Comparison of ENCODE assay signal across 11 mouse cellular contexts in genomic region chr12:92927591-92927990, GRCm38 (mm10).
"Had no signal": no experiment of that assay in that cellular context is flagged by ENCODE, and none has a peak within 500 bp of the region (broad histone marks: within the 10 kb centered on the region; RNA-seq: fewer than 3 reads in every experiment).

No protein-coding gene starts in this region.

- H3K36me3 ChIP-seq: kidney, embryonic 15.5 days; limb, embryonic 13.5 days; liver, embryonic 15.5 days; lung, embryonic 15.5 days; neural tube, embryonic 12.5 days had no signal

- H3K4me2 ChIP-seq: kidney, embryonic 15.5 days; limb, embryonic 13.5 days; liver, embryonic 15.5 days; lung, embryonic 15.5 days; neural tube, embryonic 12.5 days had no signal

- H3K4me3 ChIP-seq: kidney, embryonic 15.5 days; limb, embryonic 13.5 days; liver, embryonic 15.5 days; lung, embryonic 15.5 days; neural tube, embryonic 12.5 days had no signal

- H3K27me3 ChIP-seq: kidney, embryonic 15.5 days; limb, embryonic 13.5 days; liver, embryonic 15.5 days; lung, embryonic 15.5 days; neural tube, embryonic 12.5 days had no signal

- H3K9me3 ChIP-seq: kidney, embryonic 15.5 days; limb, embryonic 13.5 days; liver, embryonic 15.5 days; lung, embryonic 15.5 days; neural tube, embryonic 12.5 days had no signal

- H3K27ac ChIP-seq: kidney, embryonic 15.5 days; limb, embryonic 13.5 days; liver, embryonic 15.5 days; lung, embryonic 15.5 days; neural tube, embryonic 12.5 days had no signal

- H3K4me1 ChIP-seq: kidney, embryonic 15.5 days; liver, embryonic 15.5 days; lung, embryonic 15.5 days; neural tube, embryonic 12.5 days had no signal

- H3K9ac ChIP-seq: kidney, embryonic 15.5 days; limb, embryonic 13.5 days; liver, embryonic 15.5 days; lung, embryonic 15.5 days; neural tube, embryonic 12.5 days had no signal

- DNase-seq: kidney, adult 2 months; kidney, postnatal 14 days; left cerebral cortex, postnatal 4 days; lung, postnatal 14 days; thymus, adult 18-20 months; thymus, postnatal 14 days had no signal
